Mouse (Mus musculus) forebrain, embryonic 12.5 days (tissue): ENCODE measurements around the gene Mgrn1. TPM values are rescaled to one million over a fixed set of nuclear protein-coding genes. Genes with fewer than 3 reads are reported as not detected.

ENCODE experiments used
- ATAC-seq: fragments of 200-750 bp; cut with Nextera tagmentation; 2 replicates; pipeline ENCODE4 v1.8.0; 2017; ENCODE audit warnings: moderate TSS enrichment; ENCODE audit not compliant: low FRiP score
- H3K27ac ChIP-seq: fragments of 300-500 bp; sonication (generic); 2 replicates; pipeline ENCODE4 v1.5.1; 2016; ENCODE audit warnings: mild to moderate bottlenecking
- H3K27me3 ChIP-seq: fragments of 300-500 bp; sonication (generic); 2 replicates; pipeline ENCODE4 v1.6.1; 2016; ENCODE audit warnings: mild to moderate bottlenecking
- H3K36me3 ChIP-seq: fragments of 300-500 bp; sonication (generic); replicated peaks from 2 replicates; pipeline ENCODE4 v1.6.1; 2016; ENCODE audit warnings: mild to moderate bottlenecking
- H3K4me1 ChIP-seq: fragments of 300-500 bp; sonication (generic); 2 replicates; pipeline ENCODE4 v1.6.1; 2016
- H3K4me2 ChIP-seq: fragments of 300-500 bp; sonication (generic); 2 replicates; pipeline ENCODE4 v1.6.1; 2016; ENCODE audit warnings: mild to moderate bottlenecking, moderate library complexity
- H3K4me3 ChIP-seq: fragments of 300-500 bp; sonication (generic); replicated peaks from 2 replicates; pipeline ENCODE4 v1.5.1; 2016; ENCODE audit warnings: mild to moderate bottlenecking
- H3K9ac ChIP-seq: fragments of 300-500 bp; sonication (generic); 2 replicates; pipeline ENCODE4 v1.6.1; 2016; ENCODE audit warnings: mild to moderate bottlenecking
- H3K9me3 ChIP-seq: fragments of 300-500 bp; sonication (generic); 2 replicates; pipeline ENCODE4 v1.6.1; 2016
- WGBS: fragments of 180-500 bp; shearing (Covaris S2); methylation state at CpG from one replicate; pipeline ENCODE4 v1.1.7; 2016; 5-methylcytosine and 5-hydroxymethylcytosine counted together
- polyA plus RNA-seq: library from polyadenylated mRNA; unstranded; fragments of >200 nt; fragmentation: Nextera tagmentation; extraction: Ambion mirVana; gene quantifications from 2 replicates; pipeline ENCODE4 v1.2.1, GENCODE M21; 2016

Gene Mgrn1
- polyA plus RNA-seq, 1 experiment from 2014 or later: 80.2 TPM

DNA sequence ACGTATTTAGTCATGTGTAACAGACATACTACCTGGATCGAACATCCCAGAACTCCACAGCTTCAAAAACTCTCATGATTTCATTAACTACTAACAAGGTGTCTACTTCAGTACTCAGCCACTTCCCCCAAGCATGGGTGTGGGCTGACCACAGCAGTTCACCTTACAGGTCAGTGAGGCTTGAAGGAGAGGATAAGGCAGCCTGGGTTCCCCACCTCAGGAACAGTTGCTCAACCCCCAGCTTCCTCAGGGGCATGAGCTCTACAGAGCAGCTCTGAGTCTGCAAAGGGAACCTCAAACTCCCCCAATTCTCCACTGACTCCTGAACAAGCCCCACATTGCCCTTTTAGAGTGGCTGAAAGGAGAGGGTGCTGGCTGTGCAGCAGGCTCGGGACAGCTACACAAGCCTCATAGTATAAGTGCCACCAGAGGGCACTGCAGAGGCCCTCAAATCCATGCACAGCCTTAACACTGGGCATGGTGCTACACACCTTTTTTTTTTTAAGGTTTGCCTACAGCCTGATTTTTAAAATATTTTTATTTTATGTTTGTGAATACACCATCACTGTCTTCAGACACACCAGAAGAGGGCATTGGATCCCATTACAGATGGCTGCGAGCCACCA lies 93.8 kb downstream of the Mgrn1 start:
- WGBS: 74% methylated on average over 4 of the region's 4 CpGs
- no peaks in the 10 kb centered on the region for H3K4me1 ChIP-seq
- no peak for ATAC-seq
- no peaks in the 10 kb centered on the region for H3K36me3 ChIP-seq
- no peak overlapping the region for H3K9ac ChIP-seq
- H3K9me3 ChIP-seq: no peaks in the 10 kb centered on the region
- H3K27ac ChIP-seq: no peak overlapping the region
- no peak overlapping the region for H3K4me3 ChIP-seq
- no peak overlapping the region for H3K4me2 ChIP-seq
- no peaks in the 10 kb centered on the region for H3K27me3 ChIP-seq

DNA sequence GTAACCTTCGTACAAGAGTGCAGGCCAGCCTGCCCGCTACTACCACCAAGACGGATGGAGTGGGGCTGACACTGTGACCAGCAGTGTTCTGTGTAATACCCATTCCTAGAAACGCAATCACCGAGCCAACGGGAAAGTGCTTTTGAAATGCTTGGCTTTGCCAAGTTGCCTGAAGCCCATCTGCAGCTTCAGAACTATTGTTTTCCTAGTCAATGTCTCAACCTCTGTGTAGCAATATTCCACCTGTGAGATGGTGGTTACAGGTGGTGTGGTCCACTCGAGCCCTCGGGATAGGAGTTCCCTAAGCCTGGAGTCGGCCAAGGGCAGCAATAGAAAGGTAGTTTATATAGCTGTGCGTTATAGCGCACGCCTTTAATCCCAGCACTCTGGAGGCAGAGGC lies 98.7 kb downstream of the Mgrn1 start:
- 92% methylated on average over 12 of the region's 12 CpGs for WGBS
- Histone ChIP-seq H3K4me1 (no peaks in the 10 kb centered on the region), H3K4me2 (no peak overlapping the region), H3K9ac (no peak overlapping the region), H3K4me3 (no peak overlapping the region), H3K9me3 (no peaks in the 10 kb centered on the region), H3K36me3 (no peaks in the 10 kb centered on the region), H3K27me3 (no peaks in the 10 kb centered on the region), H3K27ac (no peak overlapping the region)
- ATAC-seq: no peak

Other genes starting within 250 kb of the Mgrn1 start
- 5.2 and 6.8 TPM in 2 replicates for gene Vasn, start 246.3 kb upstream of the Mgrn1 start, polyA plus RNA-seq
- gene Dnaja3, start 246.3 kb upstream of the Mgrn1 start, polyA plus RNA-seq: 51.4 and 58.0 TPM in 2 replicates
- gene Coro7, start 206.5 kb upstream of the Mgrn1 start, polyA plus RNA-seq: 13.5 and 18.5 TPM in 2 replicates
- 167 and 170 TPM in 2 replicates for gene Nmral1, start 166.9 kb upstream of the Mgrn1 start, polyA plus RNA-seq
- 70.7 and 73.5 TPM in 2 replicates for gene Hmox2, start 159.9 kb upstream of the Mgrn1 start, polyA plus RNA-seq
- 96.5 and 97.1 TPM in 2 replicates for gene Cdip1, start 96.0 kb upstream of the Mgrn1 start, polyA plus RNA-seq
- 0.44 and 0.54 TPM in 2 replicates for gene 4930562C15Rik, start 50.8 kb upstream of the Mgrn1 start, polyA plus RNA-seq
- 23.8 and 27.2 TPM in 2 replicates for gene Ubald1, start 5.9 kb upstream of the Mgrn1 start, polyA plus RNA-seq
- gene Nudt16l1, start 52.5 kb downstream of the Mgrn1 start, polyA plus RNA-seq: 124 and 125 TPM in 2 replicates
- 53.3 and 58.4 TPM in 2 replicates for gene Anks3, start 78.0 kb downstream of the Mgrn1 start, polyA plus RNA-seq
- not detected in 2 replicates for gene Sept12, start 111.6 kb downstream of the Mgrn1 start, polyA plus RNA-seq
- gene Smim22, start 121.0 kb downstream of the Mgrn1 start, polyA plus RNA-seq: 1.8 and 2.4 TPM in 2 replicates
- gene Rogdi, start 127.3 kb downstream of the Mgrn1 start, polyA plus RNA-seq: 80.2 and 83.5 TPM in 2 replicates
- gene Glyr1, start 163.6 kb downstream of the Mgrn1 start, polyA plus RNA-seq: 216 and 238 TPM in 2 replicates
- 23.8 and 24.8 TPM in 2 replicates for gene Ubn1, start 163.8 kb downstream of the Mgrn1 start, polyA plus RNA-seq
- gene Ppl, start 246.2 kb downstream of the Mgrn1 start, polyA plus RNA-seq: 0.47 and 1.1 TPM in 2 replicates